Mouse (Mus musculus) liver, embryonic 14.5 days (tissue): ENCODE measurements around the gene Adamts9. TPM values are rescaled to one million over a fixed set of nuclear protein-coding genes. Genes with fewer than 3 reads are reported as not detected.

ENCODE experiments used
- ATAC-seq: fragments of 200-750 bp; cut with Nextera tagmentation; 2 replicates; pipeline ENCODE4 v1.8.0; 2017; ENCODE audit warnings: moderate number of reproducible peaks, mild to moderate bottlenecking, moderate library complexity; ENCODE audit not compliant: insufficient read depth
- DNase-seq, 3 experiments: peaks; one replicate each; pipeline ENCODE4 v3.0.0-alpha.2; 2012 to 2013; ENCODE audit warnings: low read depth in 3 of 3, low spot score in 3 of 3
- H3K27ac ChIP-seq: fragments of 300-500 bp; sonication (generic); 2 replicates; pipeline ENCODE4 v1.5.1; 2014; ENCODE audit warnings: moderate library complexity, mild to moderate bottlenecking, control low read depth, inconsistent platforms
- H3K27me3 ChIP-seq: fragments of 300-500 bp; sonication (generic); 2 replicates; pipeline ENCODE4 v1.6.1; 2014; ENCODE audit warnings: mild to moderate bottlenecking, low read length, moderate library complexity; ENCODE audit not compliant: control insufficient read depth, insufficient read depth
- H3K36me3 ChIP-seq: fragments of 300-500 bp; sonication (generic); replicated peaks from 2 replicates; pipeline ENCODE4 v1.6.1; 2014; ENCODE audit warnings: low read depth; ENCODE audit not compliant: control insufficient read depth, insufficient read depth
- H3K4me1 ChIP-seq, 2 experiments: fragments of 200-500 bp in 1 of 2; fragments of 300-500 bp in 1 of 2; sonication (generic) in 1 of 2; replicated peaks; 2 replicates each; pipeline ENCODE4 v1.6.1; 2012 to 2014; ENCODE audit warnings: antibody characterized with exemption in 1 of 2, inconsistent platforms in 1 of 2, low read length in 1 of 2; ENCODE audit not compliant: control insufficient read depth in 2 of 2, insufficient read depth in 2 of 2
- H3K4me2 ChIP-seq: fragments of 300-500 bp; sonication (generic); 2 replicates; pipeline ENCODE4 v1.6.1; 2014; ENCODE audit warnings: low read depth, mild to moderate bottlenecking, control low read depth, moderate library complexity
- H3K4me3 ChIP-seq, 2 experiments: fragments of 200-500 bp in 1 of 2; fragments of 300-500 bp in 1 of 2; sonication (generic) in 1 of 2; 2 replicates each; pipeline ENCODE4 v1.5.1; 2012 to 2014; ENCODE audit warnings: low read depth in 2 of 2, low read length in 2 of 2, mild to moderate bottlenecking in 2 of 2, control low read depth in 1 of 2, inconsistent platforms in 1 of 2, moderate library complexity in 1 of 2; ENCODE audit not compliant: insufficient read depth in 1 of 2
- H3K9ac ChIP-seq: fragments of 300-500 bp; sonication (generic); replicated peaks from 2 replicates; pipeline ENCODE4 v1.6.1; 2014; ENCODE audit warnings: mild to moderate bottlenecking, control low read depth, moderate library complexity
- H3K9me3 ChIP-seq: fragments of 300-500 bp; sonication (generic); 2 replicates; pipeline ENCODE4 v1.6.1; 2016; ENCODE audit warnings: low read length, mixed read lengths; ENCODE audit not compliant: control insufficient read depth
- CTCF ChIP-seq: IDR thresholded peaks from 2 replicates; pipeline ENCODE4 v1.5.1; 2016; ENCODE audit warnings: antibody characterized with exemption, low read depth, control low read depth
- EP300 ChIP-seq: IDR thresholded peaks from 2 replicates; pipeline ENCODE4 v1.6.1; 2016; ENCODE audit warnings: antibody characterized with exemption, low read depth
- WGBS: fragments of 180-500 bp; shearing (Covaris S2); extraction: QIAGEN DNeasy Blood & Tissue Kit; methylation state at CpG from one replicate; pipeline ENCODE4 v1.1.7; 2014; ENCODE audit not compliant: insufficient replicate concordance; 5-methylcytosine and 5-hydroxymethylcytosine counted together
- polyA plus RNA-seq, 2 experiments: library from polyadenylated mRNA; depleted of rRNA in 1 of 2; stranded (reverse) in 1 of 2; unstranded in 1 of 2; fragments of >200 nt; fragmentation: Nextera tagmentation in 1 of 2; extraction: Ambion mirVana in 1 of 2; gene quantifications; 2 replicates each; pipeline versions ENCODE4 v1.2.1 to v1.2.3; 2012 to 2014

The Adamts9 gene
- polyA plus RNA-seq, 2 experiments = 0.50 to 1.2 TPM

DNA sequence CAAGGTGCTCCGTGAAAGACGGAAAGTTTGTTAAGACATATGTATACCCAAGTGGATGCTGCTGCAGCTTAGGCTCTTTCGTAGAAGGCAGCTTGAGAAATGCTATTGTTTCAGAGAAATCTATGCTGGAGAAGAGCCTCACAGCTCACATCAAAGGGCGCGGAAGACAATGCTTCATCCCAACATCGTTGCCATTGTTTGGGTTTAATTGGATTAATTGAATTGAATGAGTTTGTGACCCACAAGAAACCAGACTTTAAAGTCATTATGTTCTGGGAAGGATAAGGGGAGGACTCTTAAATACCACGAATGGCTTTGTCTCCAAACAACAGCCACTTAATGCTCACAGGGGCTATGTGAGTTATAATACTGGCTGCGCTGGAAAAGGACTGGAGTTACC, 125.6 kb downstream of the Adamts9 start:
- no peak overlapping the region for H3K4me3 ChIP-seq
- no peak overlapping the region for H3K9ac ChIP-seq
- WGBS = 60% methylated on average over 8 of the region's 8 CpGs
- no peaks in the 10 kb centered on the region for H3K27me3 ChIP-seq
- TF ChIP-seq CTCF (no peak), EP300 (no peak)
- H3K27ac ChIP-seq = no peak overlapping the region
- H3K36me3 ChIP-seq = no peaks in the 10 kb centered on the region
- DNase-seq = no peak
- no peaks in the 10 kb centered on the region for H3K4me1 ChIP-seq
- H3K4me2 ChIP-seq = no peak overlapping the region
- no peaks in the 10 kb centered on the region for H3K9me3 ChIP-seq
- ATAC-seq = no peak

DNA sequence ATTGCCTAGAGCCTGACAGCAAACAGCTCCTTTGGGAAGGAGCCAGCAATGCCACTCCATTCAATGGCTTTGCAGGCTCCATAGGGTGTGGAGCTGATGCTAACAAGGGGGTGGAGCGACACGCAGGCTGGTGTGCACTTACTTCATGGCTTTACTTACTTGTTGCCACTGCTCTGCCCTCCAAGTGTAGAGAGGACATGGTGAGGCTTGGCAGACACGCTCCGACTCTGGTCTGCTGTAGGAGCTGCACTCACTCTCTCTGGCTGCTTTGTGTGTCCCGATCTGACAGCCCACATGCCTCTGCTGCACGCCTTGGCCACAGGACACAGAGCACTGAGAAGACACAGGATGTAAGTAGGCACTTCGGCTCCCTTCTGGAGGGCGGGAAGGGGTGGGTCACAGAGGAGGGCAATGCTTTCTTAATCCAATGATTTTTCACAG, 127.0 kb downstream of the Adamts9 start, which contains the start of gene A730049H05Rik:
Gene A730049H05Rik, plus strand, starts transcription at position 168 of the 441 bp plus-strand sequence.
- whole genome bisulfite sequencing = 34% methylated on average over 8 of the region's 8 CpGs
- Histone ChIP-seq H3K4me3 (no peak within 1 kb of the TSS), H3K27me3 (no peaks in the 10 kb centered on the region), H3K9ac (no peak within 1 kb of the TSS), H3K27ac (no peak within 1 kb of the TSS), H3K4me1 (no peaks in the 10 kb centered on the region), H3K36me3 (no peaks in the 10 kb centered on the region), H3K4me2 (no peak within 1 kb of the TSS), H3K9me3 (no peaks in the 10 kb centered on the region)
- ATAC-seq (no peak), DNase-seq (no peak)
- TF ChIP-seq CTCF (no peak), EP300 (no peak)

DNA sequence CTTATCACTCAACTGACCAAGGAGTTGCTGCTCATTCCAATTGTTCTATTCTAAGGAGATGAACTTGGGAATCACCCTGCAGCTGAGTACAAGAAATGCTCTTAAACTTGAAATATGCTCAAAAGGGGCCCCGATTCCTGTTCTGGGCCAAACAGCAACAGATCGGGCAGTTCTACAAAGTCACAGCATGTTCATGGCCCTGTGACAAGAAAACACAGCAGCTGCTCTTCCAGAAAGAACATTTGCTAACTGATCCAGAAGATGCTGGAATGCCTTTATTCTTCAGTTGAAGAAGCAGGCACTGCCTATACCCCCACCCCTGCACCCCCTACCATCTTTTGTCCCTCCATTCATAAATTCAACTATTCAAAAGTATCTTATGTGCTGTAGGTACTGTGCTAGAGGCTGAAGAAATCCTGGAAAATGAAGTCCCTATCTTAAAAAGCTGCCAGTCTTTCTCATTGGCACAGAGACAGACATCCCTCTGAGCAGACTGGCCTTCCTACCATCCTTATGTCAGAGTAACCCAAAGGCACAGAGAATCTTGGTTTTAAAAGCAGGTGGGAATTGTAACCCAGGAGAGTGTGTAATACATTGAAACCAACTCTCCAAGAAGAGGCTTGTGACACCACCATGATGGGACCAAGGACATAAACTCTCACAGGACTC, 130.5 kb downstream of the Adamts9 start:
- TF ChIP-seq EP300 (no peak), CTCF (no peak)
- Histone ChIP-seq H3K4me3 (no peak overlapping the region), H3K27ac (no peak overlapping the region), H3K4me2 (no peak overlapping the region), H3K36me3 (no peaks in the 10 kb centered on the region), H3K9me3 (no peaks in the 10 kb centered on the region), H3K4me1 (no peaks in the 10 kb centered on the region), H3K27me3 (no peaks in the 10 kb centered on the region), H3K9ac (no peak overlapping the region)
- DNase-seq (no peak), ATAC-seq (no peak)
- 61% methylated on average over 2 of the region's 2 CpGs for WGBS

DNA sequence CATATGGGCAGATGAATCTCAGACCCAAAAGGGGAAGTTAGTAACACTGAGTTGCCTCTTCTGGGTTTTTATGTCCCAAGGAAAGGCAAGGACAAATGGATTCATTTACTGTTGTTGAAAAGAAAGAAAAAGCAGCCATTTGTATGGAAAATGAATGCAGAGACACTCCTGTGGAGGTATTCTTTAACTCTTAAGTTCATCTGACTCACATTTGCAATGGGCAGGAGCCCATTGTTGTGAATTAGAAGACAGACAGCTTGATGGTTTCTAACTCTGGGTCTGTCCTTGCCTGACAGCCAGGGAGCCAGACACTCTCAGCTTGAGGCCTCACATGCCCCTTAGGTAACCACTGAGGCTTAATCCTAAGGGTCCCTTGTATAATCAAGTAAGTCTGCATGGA, 131.7 kb downstream of the Adamts9 start:
- Histone ChIP-seq H3K9me3 (no peaks in the 10 kb centered on the region), H3K27ac (no peak overlapping the region), H3K36me3 (no peaks in the 10 kb centered on the region), H3K4me1 (no peaks in the 10 kb centered on the region), H3K27me3 (no peaks in the 10 kb centered on the region), H3K4me2 (no peak overlapping the region), H3K9ac (no peak overlapping the region), H3K4me3 (no peak overlapping the region)
- TF ChIP-seq CTCF (no peak), EP300 (no peak)
- no peak for DNase-seq
- ATAC-seq = no peak

DNA sequence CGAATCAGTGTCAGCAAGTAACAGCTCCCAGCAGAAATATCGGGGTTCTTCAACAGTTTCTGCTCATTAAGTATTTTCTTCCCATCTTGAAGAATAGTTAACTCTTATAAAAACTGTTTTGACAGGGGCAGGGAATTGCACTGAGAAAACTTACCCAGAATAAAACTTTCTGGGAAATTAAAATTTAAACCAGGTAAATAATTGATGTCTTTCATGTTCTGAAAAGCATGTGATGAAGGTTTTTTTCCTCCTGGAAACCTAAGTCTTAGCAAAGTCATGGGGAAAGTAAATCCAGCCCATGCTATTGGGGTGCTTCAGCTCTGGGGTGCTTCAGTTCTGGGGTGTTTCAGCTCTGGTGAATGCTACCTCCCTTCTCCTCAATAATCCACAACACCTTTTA, 132.7 kb downstream of the Adamts9 start:
- TF ChIP-seq CTCF = no peak
- TF ChIP-seq EP300 = no peak
- Histone ChIP-seq H3K36me3 (no peaks in the 10 kb centered on the region), H3K4me2 (no peak overlapping the region), H3K9me3 (no peaks in the 10 kb centered on the region), H3K4me3 (no peak overlapping the region), H3K27ac (no peak overlapping the region), H3K27me3 (no peaks in the 10 kb centered on the region), H3K4me1 (no peaks in the 10 kb centered on the region), H3K9ac (no peak overlapping the region)
- ATAC-seq (no peak), DNase-seq (no peak)
- 62% methylated on average over 2 of the region's 2 CpGs for WGBS
